Mouse (Mus musculus): Measurements from ENCODE around the gene Ptch1. TPM values are rescaled to one million over a fixed set of nuclear protein-coding genes. Genes with fewer than 3 reads are reported as not detected.

Gene Ptch1
- polyA plus RNA-seq, 1 experiment from 2014 or later = 9.7 TPM

DNA sequence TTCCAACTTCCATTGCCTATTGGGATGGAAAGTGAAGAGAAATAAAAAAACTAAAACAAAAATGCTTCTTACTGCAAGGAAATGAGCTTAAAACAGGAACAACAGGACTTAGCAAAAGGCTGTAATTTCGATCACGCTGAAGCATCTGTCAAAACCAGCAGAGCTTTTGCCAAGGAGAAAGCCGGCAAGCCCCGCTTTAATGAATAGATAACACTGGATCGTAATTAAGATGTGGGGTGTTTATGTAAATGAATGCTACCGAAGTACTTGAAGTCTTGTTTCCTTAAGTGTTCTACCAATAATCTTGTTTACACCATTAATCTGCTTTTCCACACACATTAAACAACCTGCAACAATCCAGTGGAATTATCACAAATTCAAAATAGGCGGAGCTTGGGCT is 28.1 kb downstream of the Ptch1 start:
- no peaks in the 10 kb centered on the region for H3K9me3 ChIP-seq (replicated peaks; ENCODE audit: control insufficient read depth, low read length)
- no peak overlapping the region for H3K9ac ChIP-seq (ENCODE audit: low read length)
- H3K36me3 ChIP-seq (ENCODE audit: control insufficient read depth, insufficient read depth, low read length) = peaks cover 26% of the 10 kb centered on the region
- H3K27ac ChIP-seq (ENCODE audit: low read depth, low read length) = peak overlapping the region; percentile 4; the same call in 1 of the 2 replicates
- no peak overlapping the region for H3K4me3 ChIP-seq (ENCODE audit: low read depth, low read length)
- DNase-seq (ENCODE audit: low spot score) = peak; percentile 81
- WGBS = 10% methylated on average over 7 of the region's 7 CpGs
- H3K4me2 ChIP-seq (ENCODE audit: low read length) = peak overlapping the region; percentile 45
- H3K4me1 ChIP-seq (ENCODE audit: control insufficient read depth, insufficient read depth, low read length) = peaks cover 44% of the 10 kb centered on the region
- H3K27me3 ChIP-seq (replicated peaks; ENCODE audit: control insufficient read depth, insufficient read depth, low read length) = peaks cover 2% of the 10 kb centered on the region; the same call in 1 of the 2 replicates
- ATAC-seq = peak; percentile 46

DNA sequence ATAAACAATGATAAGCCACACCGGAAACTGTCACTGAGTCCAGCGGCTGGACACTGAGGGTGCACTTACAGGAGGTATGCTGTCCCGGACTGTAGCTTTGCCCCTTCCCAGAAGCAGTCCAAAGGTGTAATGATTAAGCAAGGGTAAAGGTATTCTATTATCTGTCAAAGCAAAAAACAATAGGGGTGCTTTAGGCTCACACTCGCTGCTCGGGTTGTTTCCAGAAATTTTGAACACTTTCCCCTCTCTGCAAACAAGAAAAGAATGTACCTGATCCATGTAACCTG is 28.5 kb downstream of the Ptch1 start:
- DNase-seq (ENCODE audit: low spot score) (no peak), ATAC-seq (peak; percentile 20; the same call in 1 of the 2 replicates)
- H3K9ac ChIP-seq (ENCODE audit: low read length) = no peak overlapping the region
- peaks cover 44% of the 10 kb centered on the region for H3K4me1 ChIP-seq (ENCODE audit: control insufficient read depth, insufficient read depth, low read length)
- H3K4me2 ChIP-seq (ENCODE audit: low read length) = peak overlapping the region; percentile 45
- WGBS = 5% methylated on average over 5 of the region's 5 CpGs
- no peak overlapping the region for H3K4me3 ChIP-seq (ENCODE audit: low read depth, low read length)
- peaks cover 2% of the 10 kb centered on the region; the same call in 1 of the 2 replicates for H3K27me3 ChIP-seq (replicated peaks; ENCODE audit: control insufficient read depth, insufficient read depth, low read length)
- H3K27ac ChIP-seq (ENCODE audit: low read depth, low read length) = peak overlapping the region; percentile 4; the same call in 1 of the 2 replicates
- peaks cover 28% of the 10 kb centered on the region for H3K36me3 ChIP-seq (ENCODE audit: control insufficient read depth, insufficient read depth, low read length)
- no peaks in the 10 kb centered on the region for H3K9me3 ChIP-seq (replicated peaks; ENCODE audit: control insufficient read depth, low read length)

DNA sequence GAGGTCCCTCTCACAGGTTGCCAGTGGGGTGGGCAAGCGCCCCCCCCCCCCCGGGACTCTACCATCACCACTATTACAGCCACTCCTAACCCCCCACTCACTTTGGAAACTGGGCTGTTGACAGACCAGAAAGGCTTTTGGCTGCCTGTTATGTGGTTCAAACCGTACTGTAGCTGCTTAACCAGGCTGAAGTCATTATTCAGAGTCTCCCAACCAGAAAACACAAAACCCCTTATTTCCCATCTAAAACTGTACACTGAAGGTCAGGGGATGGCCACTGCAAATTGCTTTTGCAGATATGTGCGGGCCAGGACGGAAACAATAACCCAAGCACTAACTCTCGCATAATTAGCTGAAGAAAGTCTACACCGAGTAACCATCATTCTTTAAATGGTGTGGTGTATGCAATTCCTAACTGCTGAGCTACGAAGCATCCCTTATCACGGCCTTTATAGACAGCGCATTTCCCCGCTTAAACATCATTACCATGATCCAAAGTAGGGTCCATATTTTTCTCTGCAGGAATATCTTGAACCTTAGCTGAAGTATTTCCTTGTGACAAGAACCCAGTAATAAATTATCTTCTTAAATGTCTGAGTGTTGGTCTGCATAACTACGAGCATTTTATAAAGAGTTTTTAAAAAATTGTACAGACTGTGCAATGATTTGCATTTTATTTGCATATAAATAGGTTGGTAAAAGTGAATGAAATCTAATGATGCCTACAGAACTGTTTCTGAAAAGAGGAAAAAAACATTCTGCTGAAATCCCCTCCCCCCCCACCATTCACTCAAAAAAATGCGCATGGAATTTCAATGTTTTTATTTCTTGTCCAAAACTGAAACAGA is 29.1 kb downstream of the Ptch1 start:
- H3K9me3 ChIP-seq (replicated peaks; ENCODE audit: control insufficient read depth, low read length) = no peaks in the 10 kb centered on the region
- H3K27ac ChIP-seq (ENCODE audit: low read depth, low read length) = peak overlapping the region; percentile 6; the same call in 1 of the 2 replicates
- WGBS = 10% methylated on average over 13 of the region's 13 CpGs
- DNase-seq (ENCODE audit: low spot score) (peak; percentile 66), ATAC-seq (peak; percentile 45)
- peaks cover 2% of the 10 kb centered on the region for H3K27me3 ChIP-seq (replicated peaks; ENCODE audit: control insufficient read depth, insufficient read depth, low read length)
- H3K4me1 ChIP-seq (ENCODE audit: control insufficient read depth, insufficient read depth, low read length) = peaks cover 43% of the 10 kb centered on the region
- no peak overlapping the region for H3K4me3 ChIP-seq (ENCODE audit: low read depth, low read length)
- peaks cover 34% of the 10 kb centered on the region for H3K36me3 ChIP-seq (ENCODE audit: control insufficient read depth, insufficient read depth, low read length)
- H3K4me2 ChIP-seq (ENCODE audit: low read length) = peak overlapping the region; percentile 45
- no peak overlapping the region for H3K9ac ChIP-seq (ENCODE audit: low read length)

- Histone ChIP-seq H3K9me3 (replicated peaks; ENCODE audit: control insufficient read depth, low read length) (no peaks in the 10 kb centered on the region), H3K9ac (ENCODE audit: low read length) (no peak overlapping the region), H3K4me3 (ENCODE audit: low read depth, low read length) (no peak overlapping the region), H3K4me2 (ENCODE audit: low read length) (peak overlapping the region; percentile 29), H3K4me1 (ENCODE audit: control insufficient read depth, insufficient read depth, low read length) (peaks cover 40% of the 10 kb centered on the region), H3K36me3 (ENCODE audit: control insufficient read depth, insufficient read depth, low read length) (peaks cover 42% of the 10 kb centered on the region), H3K27ac (ENCODE audit: low read depth, low read length) (peak overlapping the region; percentile 17; the same call in 1 of the 2 replicates), H3K27me3 (replicated peaks; ENCODE audit: control insufficient read depth, insufficient read depth, low read length) (no peaks in the 10 kb centered on the region; the same call in none of the 2 replicates)
- no peak for DNase-seq (ENCODE audit: low spot score)
- ATAC-seq = no peak
- 17% methylated on average over 6 of the region's 6 CpGs for WGBS
These were observed 29.9 kb downstream of the Ptch1 start for GRCm38 (mm10) chr13:63543459-63543858.

DNA sequence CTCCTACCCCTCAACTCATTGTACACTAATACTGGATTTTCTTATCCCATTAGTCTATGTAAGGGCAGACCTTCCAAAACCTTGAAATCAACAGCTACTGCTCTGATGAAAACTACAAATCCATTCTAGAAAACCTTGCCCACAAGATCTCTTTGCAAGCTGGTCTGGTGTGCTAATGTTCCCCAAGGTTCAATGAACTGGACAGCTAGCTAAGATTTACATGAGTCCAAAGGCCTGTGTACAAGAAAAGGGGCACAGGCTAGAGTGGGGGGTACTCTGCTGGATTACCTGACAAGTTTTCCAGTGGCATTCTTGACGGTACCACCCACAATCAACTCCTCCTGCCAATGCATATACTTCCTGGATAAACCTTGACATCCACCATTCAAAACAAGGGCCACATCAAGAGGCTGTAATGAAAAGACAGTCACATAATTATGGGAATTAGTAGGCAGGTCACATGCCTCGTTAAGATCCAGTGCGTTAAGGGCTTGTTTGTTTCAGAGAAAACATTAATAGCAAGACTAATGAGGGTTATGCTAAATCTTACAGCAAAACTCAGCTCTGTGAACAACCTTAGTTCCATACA is 30.5 kb downstream of the Ptch1 start:
- Histone ChIP-seq H3K4me1 (ENCODE audit: control insufficient read depth, insufficient read depth, low read length) (peaks cover 40% of the 10 kb centered on the region), H3K27ac (ENCODE audit: low read depth, low read length) (no peak overlapping the region), H3K9me3 (replicated peaks; ENCODE audit: control insufficient read depth, low read length) (no peaks in the 10 kb centered on the region), H3K4me2 (ENCODE audit: low read length) (peak overlapping the region; percentile 6; the same call in 1 of the 2 replicates), H3K36me3 (ENCODE audit: control insufficient read depth, insufficient read depth, low read length) (peaks cover 48% of the 10 kb centered on the region), H3K27me3 (replicated peaks; ENCODE audit: control insufficient read depth, insufficient read depth, low read length) (no peaks in the 10 kb centered on the region; the same call in none of the 2 replicates), H3K4me3 (ENCODE audit: low read depth, low read length) (no peak overlapping the region), H3K9ac (ENCODE audit: low read length) (no peak overlapping the region)
- DNase-seq (ENCODE audit: low spot score) (peak; percentile 74), ATAC-seq (peak; percentile 54)
- 9% methylated on average over 3 of the region's 3 CpGs for WGBS

DNA sequence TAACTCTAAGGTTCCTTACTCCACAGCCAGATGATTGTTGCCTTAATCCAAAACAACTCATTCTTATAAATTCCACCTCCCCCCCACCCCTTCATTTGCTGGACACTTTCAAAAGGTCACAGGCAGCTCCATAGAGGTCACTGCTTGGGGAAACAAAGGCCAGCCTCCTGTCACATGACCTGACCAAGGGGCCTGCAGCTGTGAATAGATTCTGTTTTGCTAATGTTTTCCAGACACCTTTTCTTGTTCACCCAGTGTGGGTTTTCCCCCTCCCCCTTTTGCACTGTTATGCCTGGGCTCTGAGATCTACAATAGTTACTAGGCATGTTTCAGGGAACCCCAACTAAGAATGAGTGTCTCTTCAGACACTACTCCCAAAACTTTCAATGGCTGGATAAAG is 31.9 kb downstream of the Ptch1 start:
- H3K4me1 ChIP-seq (ENCODE audit: control insufficient read depth, insufficient read depth, low read length) = peaks cover 39% of the 10 kb centered on the region
- no peak overlapping the region for H3K4me2 ChIP-seq (ENCODE audit: low read length)
- no peaks in the 10 kb centered on the region; the same call in none of the 2 replicates for H3K27me3 ChIP-seq (replicated peaks; ENCODE audit: control insufficient read depth, insufficient read depth, low read length)
- H3K9ac ChIP-seq (ENCODE audit: low read length) = no peak overlapping the region
- no peak overlapping the region for H3K4me3 ChIP-seq (ENCODE audit: low read depth, low read length)
- peaks cover 57% of the 10 kb centered on the region for H3K36me3 ChIP-seq (ENCODE audit: control insufficient read depth, insufficient read depth, low read length)
- H3K9me3 ChIP-seq (replicated peaks; ENCODE audit: control insufficient read depth, low read length) = no peaks in the 10 kb centered on the region
- no peak overlapping the region for H3K27ac ChIP-seq (ENCODE audit: low read depth, low read length)
- DNase-seq (ENCODE audit: low spot score) = no peak
- no peak for ATAC-seq

GRCm38 (mm10) chr13:63540584-63540983 is 32.8 kb downstream of the Ptch1 start:
- Histone ChIP-seq H3K4me2 (ENCODE audit: low read length) (no peak overlapping the region), H3K9me3 (replicated peaks; ENCODE audit: control insufficient read depth, low read length) (no peaks in the 10 kb centered on the region), H3K9ac (ENCODE audit: low read length) (no peak overlapping the region), H3K4me1 (ENCODE audit: control insufficient read depth, insufficient read depth, low read length) (peaks cover 30% of the 10 kb centered on the region), H3K27ac (ENCODE audit: low read depth, low read length) (no peak overlapping the region), H3K27me3 (replicated peaks; ENCODE audit: control insufficient read depth, insufficient read depth, low read length) (no peaks in the 10 kb centered on the region; the same call in none of the 2 replicates), H3K36me3 (ENCODE audit: control insufficient read depth, insufficient read depth, low read length) (peaks cover 67% of the 10 kb centered on the region), H3K4me3 (ENCODE audit: low read depth, low read length) (no peak overlapping the region)
- no peak for DNase-seq (ENCODE audit: low spot score)
- WGBS = 76% methylated on average over 12 of the region's 12 CpGs
- no peak for ATAC-seq

GRCm38 (mm10) chr13:63534981-63535380 is 38.4 kb downstream of the Ptch1 start:
- WGBS = 89% methylated on average over 4 of the region's 4 CpGs

DNA sequence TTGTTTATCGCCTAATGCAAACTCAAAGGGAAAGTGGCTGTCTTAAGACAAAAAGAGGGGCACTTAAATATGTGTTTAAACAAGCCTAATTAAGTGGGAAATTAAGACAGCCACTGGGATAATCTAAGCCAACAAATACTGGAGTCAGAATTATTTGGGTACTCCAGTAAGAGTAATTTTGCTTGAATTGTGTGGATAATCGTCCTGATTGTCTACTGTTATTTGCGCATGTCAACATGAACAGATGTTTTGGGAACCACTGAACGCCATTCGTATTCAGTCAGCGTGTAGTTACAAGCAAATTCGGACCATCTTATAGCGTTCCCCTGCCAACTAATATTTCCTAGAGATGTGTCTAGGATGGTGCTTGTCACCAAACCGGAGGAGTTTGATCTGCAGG is 42.5 kb downstream of the Ptch1 start:
- H3K9me3 ChIP-seq (replicated peaks; ENCODE audit: control insufficient read depth, low read length) = no peaks in the 10 kb centered on the region
- H3K36me3 ChIP-seq (ENCODE audit: control insufficient read depth, insufficient read depth, low read length) = peaks cover 63% of the 10 kb centered on the region
- DNase-seq (ENCODE audit: low spot score) (peak; percentile 56), ATAC-seq (peak; percentile 38; the same call in 1 of the 2 replicates)
- H3K27ac ChIP-seq (ENCODE audit: low read depth, low read length) = no peak overlapping the region
- no peak overlapping the region for H3K4me3 ChIP-seq (ENCODE audit: low read depth, low read length)
- 58% methylated on average over 9 of the region's 9 CpGs for WGBS
- H3K4me1 ChIP-seq (ENCODE audit: control insufficient read depth, insufficient read depth, low read length) = peaks cover 18% of the 10 kb centered on the region
- H3K9ac ChIP-seq (ENCODE audit: low read length) = no peak overlapping the region
- H3K27me3 ChIP-seq (replicated peaks; ENCODE audit: control insufficient read depth, insufficient read depth, low read length) = peaks cover 10% of the 10 kb centered on the region
- no peak overlapping the region for H3K4me2 ChIP-seq (ENCODE audit: low read length)

More at GRCm38 (mm10) chr13:63534981-63535380, 38.4 kb downstream of the Ptch1 start:
- no peaks in the 10 kb centered on the region for H3K9me3 ChIP-seq (replicated peaks; ENCODE audit: control insufficient read depth, low read length)
- H3K9ac ChIP-seq (ENCODE audit: low read length) = no peak overlapping the region
- H3K4me3 ChIP-seq (ENCODE audit: low read depth, low read length) = no peak overlapping the region
- H3K27me3 ChIP-seq (replicated peaks; ENCODE audit: control insufficient read depth, insufficient read depth, low read length) = peaks cover 4% of the 10 kb centered on the region
- DNase-seq (ENCODE audit: low spot score) (no peak), ATAC-seq (no peak)
- H3K4me1 ChIP-seq (ENCODE audit: control insufficient read depth, insufficient read depth, low read length) = 0 out of 2 replicates have a peak, but pooled peaks cover 2% of the 10 kb centered on the region
- no peak overlapping the region for H3K4me2 ChIP-seq (ENCODE audit: low read length)
- H3K27ac ChIP-seq (ENCODE audit: low read depth, low read length) = no peak overlapping the region
- H3K36me3 ChIP-seq (ENCODE audit: control insufficient read depth, insufficient read depth, low read length) = peaks cover 82% of the 10 kb centered on the region
